Mouse (Mus musculus) ovary, postnatal 36 days (tissue): ENCODE measurements around the gene Hist1h3d.
A peak's percentile ranks its signal among the peaks of the same experiment; 100 is the strongest.
"Not testable (repeated sequence)": the region's sequence is repeated elsewhere in the genome, so short reads cannot be mapped to it uniquely, and the experiment has no call there.

ENCODE experiments used
- DNase-seq: peaks from one replicate; pipeline ENCODE4 v3.0.0; 2022; ENCODE audit warnings: low spot score, mixed read lengths

Gene Hist1h3d

GRCm38 (mm10) chr13:23564482-23564881 lies 11.1 kb upstream of the Hist1h3d start:
- no peak for DNase-seq

DNA sequence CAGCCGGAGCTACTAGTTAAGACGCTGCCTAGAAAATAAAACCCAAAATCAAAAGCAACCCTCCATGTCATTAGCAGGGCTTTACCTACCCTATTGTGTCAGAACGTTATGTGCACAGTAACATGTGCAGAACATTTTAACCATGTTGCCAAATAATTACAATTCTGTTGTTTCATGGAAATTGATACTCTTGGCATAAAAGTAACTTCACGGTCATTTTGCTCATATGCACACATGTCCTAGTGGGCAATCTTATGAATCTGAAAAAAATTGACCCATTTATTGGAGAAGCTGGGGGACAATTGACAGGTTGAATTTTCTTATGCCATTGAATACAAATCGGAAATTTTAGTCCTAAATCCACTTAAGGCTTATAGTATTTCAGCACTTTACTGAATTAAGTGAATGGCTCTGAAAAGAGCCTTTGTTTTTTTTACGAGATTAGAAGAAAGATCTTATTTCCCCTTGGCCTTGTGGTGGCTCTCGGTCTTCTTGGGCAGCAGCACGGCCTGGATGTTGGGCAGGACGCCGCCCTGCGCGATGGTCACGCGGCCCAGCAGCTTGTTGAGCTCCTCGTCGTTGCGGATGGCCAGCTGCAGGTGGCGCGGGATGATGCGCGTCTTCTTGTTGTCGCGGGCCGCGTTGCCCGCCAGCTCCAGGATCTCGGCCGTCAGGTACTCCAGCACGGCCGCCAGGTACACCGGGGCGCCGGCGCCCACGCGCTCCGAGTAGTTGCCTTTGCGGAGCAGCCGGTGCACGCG lies 5.1 kb upstream of the Hist1h3d start:
- not testable (repeated sequence) for DNase-seq

DNA sequence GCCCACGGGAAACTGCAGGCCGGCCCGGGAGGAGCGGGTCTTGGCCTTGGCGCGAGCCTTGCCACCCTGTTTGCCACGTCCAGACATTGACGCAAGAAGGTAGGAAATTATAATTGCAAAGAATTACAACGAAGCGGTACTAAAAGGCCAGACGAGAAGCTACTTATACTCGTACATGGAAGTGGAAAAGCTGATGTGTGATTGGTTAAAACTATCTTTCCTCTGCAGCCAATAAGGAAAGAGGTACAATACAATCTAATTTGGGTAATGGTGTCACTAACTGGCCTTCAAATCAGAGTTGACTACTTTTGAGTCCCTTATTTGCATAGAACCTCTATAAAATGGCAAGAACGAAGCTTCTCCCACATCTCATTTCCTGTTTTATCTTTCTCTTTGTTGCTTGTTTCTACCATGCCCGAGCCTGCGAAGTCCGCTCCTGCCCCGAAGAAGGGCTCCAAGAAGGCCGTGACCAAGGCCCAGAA lies 4.5 kb upstream of the Hist1h3d start, which contains the start of the genes Hist1h2ae and Hist1h2bg:
Gene Hist1h2ae, minus strand, starts transcription at position 199 of the 482 bp plus-strand sequence.
Gene Hist1h2bg, plus strand, starts transcription at position 375 of the 482 bp plus-strand sequence.
- DNase-seq: peak; percentile 69

- not testable (repeated sequence) for DNase-seq
Measured at GRCm38 (mm10) chr13:23571504-23572217, 3.9 kb upstream of the Hist1h3d start.

- no peak for DNase-seq
Measured at GRCm38 (mm10) chr13:23572218-23573033, 3.1 kb upstream of the Hist1h3d start.

DNA sequence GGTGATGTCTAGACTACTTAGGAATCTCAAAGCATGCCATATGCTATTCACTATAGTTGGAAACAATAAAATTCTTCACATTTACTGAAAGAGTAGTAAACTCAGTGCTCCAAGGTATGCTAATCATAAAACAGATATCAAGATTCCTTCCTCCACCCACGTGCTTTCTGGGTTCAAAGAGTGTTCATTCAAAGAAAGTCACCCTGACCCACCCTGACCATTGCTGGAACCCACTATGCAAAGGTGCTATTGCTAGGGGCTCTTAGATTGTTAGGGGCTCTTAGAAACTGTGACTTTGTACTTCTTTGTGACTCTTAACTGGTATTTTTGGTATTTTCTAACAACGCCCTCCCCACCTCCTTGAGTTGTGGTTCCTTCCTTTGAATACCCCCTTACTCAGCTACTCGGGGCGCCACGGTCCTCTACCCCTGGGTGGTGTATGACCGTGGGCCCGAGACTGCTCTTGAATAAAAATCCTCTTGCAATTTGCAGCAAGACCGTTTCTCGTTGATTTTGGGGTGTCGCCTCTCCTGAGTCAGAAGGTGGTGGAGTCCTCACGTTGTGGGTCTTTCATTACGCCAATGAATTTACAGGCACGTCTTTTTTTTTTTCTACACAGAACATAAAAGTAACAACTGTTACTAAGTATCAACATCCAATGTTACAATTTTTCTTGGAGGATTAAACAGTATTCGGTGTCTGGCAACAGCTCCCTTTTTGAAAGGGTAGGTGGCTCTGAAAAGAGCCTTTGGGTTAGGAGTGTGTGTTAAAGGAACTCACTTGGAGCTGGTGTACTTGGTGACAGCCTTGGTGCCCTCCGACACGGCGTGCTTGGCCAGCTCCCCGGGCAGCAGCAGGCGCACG lies 2.3 kb upstream of the Hist1h3d start:
- DNase-seq: not testable (repeated sequence)

- DNase-seq: peak; percentile 75
Measured at GRCm38 (mm10) chr13:23573898-23574524, 1.6 kb upstream of the Hist1h3d start, which contains the start of the genes Hist1h2bf and Hist1h2ad. Gene Hist1h2bf, minus strand, starts transcription at chr13:23574196. Gene Hist1h2ad, plus strand, starts transcription at chr13:23574381.

GRCm38 (mm10) chr13:23574546-23575170 lies 905 bp upstream of the Hist1h3d start:
- DNase-seq: not testable (repeated sequence)

DNA sequence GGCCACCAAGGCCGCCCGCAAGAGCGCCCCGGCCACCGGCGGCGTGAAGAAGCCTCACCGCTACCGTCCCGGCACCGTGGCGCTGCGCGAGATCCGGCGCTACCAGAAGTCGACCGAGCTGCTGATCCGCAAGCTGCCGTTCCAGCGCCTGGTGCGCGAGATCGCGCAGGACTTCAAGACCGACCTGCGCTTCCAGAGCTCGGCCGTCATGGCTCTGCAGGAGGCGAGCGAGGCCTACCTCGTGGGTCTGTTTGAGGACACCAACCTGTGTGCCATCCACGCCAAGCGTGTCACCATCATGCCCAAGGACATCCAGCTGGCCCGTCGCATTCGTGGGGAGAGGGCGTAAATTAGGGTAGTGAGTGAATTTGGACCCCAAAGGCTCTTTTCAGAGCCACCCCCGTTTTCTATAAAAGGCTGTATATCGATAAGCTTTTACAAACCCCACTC lies 326 bp downstream of the Hist1h3d start:
- not testable (repeated sequence) for DNase-seq

- no peak for DNase-seq
Measured at GRCm38 (mm10) chr13:23576351-23576881, 853 bp downstream of the Hist1h3d start.

GRCm38 (mm10) chr13:23576906-23577639 lies 1.5 kb downstream of the Hist1h3d start:
- no peak for DNase-seq

DNA sequence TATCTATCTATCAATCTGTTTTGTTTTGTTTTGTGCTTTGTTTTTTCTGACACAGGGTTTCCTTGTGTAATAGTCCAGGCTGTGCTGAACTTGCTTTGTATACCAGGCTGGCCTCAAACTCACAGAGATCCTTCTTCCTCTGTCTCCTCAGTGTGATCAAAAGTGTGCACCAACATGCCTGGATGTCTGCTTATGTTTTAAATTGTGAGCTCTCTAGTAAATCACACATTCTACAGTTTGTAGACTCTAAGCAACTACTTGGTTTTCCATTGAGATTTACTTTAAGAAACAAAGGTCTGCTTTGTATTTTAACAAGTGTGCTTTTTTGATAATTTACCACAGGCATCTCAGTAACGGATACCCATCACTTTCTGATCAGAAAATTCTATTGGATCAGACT lies 2.3 kb downstream of the Hist1h3d start:
- DNase-seq: no peak

GRCm38 (mm10) chr13:23581408-23582218 lies 6.0 kb downstream of the Hist1h3d start, which contains the start of gene Hist1h4d:
Gene Hist1h4d, plus strand, starts transcription at chr13:23581598.
- DNase-seq: peak; percentile 91

GRCm38 (mm10) chr13:23582219-23583056 lies 6.9 kb downstream of the Hist1h3d start:
- no peak for DNase-seq

DNA sequence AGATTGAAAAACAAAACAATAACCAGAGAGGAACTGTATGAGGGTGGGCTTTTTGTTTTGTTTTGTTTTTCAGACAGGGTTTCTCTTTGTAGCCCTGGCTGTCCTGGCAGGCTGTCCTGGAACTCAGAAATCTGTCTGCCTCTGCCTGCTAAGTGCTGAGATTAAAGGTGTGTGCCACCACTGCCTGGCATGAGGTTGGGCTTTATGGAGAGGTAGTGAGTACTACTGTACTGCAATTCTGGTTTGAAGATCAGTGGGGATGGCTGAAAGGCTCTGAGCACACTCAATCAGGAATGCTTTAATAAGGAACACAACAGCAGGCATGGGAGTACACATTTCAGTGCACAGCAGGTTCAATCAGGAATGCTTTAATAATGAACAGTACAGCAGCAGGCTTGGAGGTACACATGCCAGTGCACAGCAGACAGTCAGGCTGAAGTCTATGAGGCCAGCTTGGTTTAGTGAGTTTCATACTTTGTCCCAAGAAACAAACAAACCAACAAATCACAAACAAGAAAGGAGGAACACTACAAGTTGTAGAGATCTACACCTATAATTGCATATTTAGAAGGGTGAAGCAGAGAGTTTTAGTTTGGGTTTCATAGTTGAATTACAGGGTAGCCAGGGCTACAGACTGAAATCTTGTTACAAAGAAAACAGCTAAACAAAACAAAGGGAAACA lies 8.0 kb downstream of the Hist1h3d start:
- no peak for DNase-seq

GRCm38 (mm10) chr13:23584331-23584730 lies 8.8 kb downstream of the Hist1h3d start:
- DNase-seq: no peak
